Mouse (Mus musculus): Measurements from ENCODE around the gene Slc31a2.

The Slc31a2 gene

GRCm38 (mm10) chr4:62281319-62281718, 19.0 kb downstream of the Slc31a2 start:
- DNase-seq (ENCODE audit: extremely low read depth, low read depth) = no peak

DNA sequence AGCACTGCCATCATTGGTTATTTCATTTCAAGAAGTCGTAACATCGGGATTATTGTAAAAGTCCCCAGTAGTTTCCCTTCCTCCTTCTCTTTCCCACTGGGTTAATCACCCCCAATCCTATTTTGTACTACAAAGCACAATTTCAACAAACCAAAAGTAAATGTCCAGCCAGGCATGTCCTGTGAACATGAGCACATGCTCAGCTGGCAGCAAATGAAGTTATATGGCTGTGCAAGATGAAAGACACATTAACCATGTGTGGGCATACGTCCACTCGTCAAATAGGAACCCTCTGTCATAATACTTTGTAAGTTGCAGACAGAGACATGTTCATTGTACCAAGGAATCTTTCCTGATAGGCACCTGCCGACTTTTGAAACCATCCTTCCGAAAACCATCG, 20.6 kb downstream of the Slc31a2 start:
- no peak for DNase-seq (ENCODE audit: extremely low read depth, low read depth)

DNA sequence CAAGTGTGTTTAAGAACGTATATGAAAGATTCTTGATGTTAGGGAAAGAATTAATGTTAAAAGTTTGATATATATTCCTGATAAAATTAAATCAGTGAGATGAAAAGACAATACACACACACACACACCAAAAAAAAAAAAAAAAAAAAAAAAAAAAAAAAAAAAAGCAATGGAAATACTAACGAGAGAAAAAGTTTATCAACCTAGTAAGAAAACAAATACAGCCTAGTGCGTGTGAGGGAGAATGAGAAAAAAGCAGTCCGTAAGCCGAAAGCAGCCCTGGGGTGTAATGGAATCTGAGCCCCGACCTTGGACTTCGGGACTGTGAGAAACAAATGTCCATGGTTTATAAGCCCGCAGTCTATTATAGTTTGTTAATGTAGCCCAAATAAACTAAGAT, 23.2 kb downstream of the Slc31a2 start:
- DNase-seq (ENCODE audit: extremely low read depth, low read depth) = no peak

GRCm38 (mm10) chr4:62286257-62286991, 24.1 kb downstream of the Slc31a2 start:
- no peak for DNase-seq (ENCODE audit: extremely low read depth, low read depth)

DNA sequence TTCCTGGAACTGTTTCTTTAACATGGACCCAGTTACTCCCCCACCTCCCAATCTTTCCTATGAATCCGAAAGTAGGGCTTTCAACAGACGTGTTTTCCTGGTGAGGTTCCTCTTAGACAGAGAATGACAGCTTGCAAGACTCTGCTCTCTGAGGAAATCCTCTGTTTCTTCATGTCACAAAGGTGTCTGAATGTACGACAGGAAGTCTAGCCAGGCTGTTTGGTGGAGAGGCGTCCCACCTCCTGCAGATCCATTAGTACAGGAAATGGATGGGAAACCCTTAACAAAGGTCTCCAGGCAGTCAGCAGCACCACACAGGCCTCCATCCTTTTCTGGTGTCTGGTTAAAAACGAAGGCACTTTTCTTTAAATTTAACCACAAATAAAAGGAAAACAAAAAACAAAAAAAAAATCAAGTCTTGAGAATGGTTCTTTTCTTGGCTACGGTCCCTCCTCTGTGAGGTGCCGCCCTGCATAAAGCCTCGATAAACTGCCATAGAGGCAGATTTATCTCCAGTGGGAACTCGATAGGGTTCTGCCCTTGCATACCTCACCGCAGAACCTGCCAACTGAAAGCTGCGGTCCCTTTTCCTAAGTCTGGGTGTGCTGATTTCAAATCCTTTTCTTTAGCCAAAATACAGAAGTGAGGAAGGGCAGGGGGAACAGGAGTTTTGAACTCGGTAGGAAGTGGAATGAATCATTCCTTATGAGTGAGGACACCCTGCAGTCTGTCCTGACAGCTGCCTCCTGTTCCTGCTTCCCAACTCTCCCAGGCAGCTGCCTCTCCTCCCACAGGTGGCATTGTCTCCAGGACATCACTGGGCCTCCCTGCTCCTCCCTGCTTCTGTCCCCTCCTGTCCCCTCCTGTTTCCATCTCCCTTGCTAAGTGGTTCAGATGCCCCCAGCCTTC, 24.9 kb downstream of the Slc31a2 start:
- no peak for DNase-seq (ENCODE audit: extremely low read depth, low read depth)

GRCm38 (mm10) chr4:62289226-62289625, 26.9 kb downstream of the Slc31a2 start:
- DNase-seq (ENCODE audit: extremely low read depth, low read depth) = no peak

DNA sequence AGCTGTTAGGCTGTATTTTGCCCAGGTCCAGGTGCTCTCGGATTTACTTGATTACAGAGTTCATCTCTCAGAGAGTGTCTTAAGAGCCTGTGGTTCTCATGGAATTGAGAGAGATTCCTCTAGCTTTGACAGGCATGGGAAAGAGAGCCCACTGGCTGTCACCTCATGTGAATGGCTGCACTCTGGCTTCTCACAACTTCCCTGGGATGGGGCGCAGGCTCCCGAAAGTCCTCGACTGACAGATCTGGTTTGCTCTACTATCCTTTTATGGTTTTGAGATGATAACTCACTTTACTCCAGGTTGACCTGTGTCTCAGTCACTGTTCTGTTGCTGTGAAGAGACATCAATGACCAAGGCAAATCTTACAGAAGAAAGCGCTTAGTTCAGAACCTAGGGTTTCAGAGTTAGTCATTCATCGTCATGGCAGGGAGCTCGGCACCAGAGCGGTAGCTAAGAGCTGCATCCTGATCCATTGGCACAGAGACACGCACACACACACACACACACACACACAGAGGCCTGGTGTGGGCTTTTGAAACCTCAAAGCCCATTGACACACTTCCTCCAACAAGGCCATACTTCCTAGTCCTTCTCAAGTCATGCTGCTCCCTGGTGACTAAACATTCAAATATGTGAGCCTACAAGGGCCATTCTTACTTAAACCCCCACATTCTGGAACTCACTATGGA, 28.6 kb downstream of the Slc31a2 start:
- DNase-seq (ENCODE audit: extremely low read depth, low read depth) = no peak

- DNase-seq (ENCODE audit: extremely low read depth, low read depth) = no peak
These were observed 30.3 kb downstream of the Slc31a2 start for GRCm38 (mm10) chr4:62292461-62293180.

DNA sequence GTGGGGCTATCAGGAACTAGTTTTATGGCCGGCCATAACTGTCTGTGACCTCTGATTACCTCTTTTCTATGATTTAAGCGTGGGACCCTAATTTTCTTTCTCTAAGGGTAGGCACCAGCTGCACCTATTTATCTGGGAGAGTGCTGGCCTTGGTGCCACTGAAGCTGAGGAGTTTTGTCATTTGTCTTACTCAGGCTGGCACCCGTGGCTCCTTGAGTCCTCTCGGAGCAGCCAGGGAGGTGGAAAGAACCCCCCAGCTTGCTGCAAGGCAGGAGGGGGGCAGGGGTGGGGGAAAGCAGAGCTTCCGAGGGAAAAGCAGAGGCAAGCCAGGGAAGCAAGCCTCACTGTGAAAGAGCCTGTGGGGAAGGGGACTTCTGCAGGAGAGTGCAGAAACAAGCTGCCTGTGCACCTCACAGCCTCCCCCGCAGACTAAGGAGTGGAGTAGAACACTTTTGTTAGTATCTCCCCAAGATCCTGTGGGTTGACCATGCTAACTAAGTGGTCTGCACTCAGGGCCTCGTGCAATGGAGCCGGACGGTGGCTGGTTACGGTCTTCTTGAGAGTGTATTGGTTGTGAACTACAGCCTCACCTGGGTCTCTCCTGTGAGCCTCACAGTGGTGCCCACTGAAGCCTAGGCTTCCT, 31.0 kb downstream of the Slc31a2 start:
- no peak for DNase-seq (ENCODE audit: extremely low read depth, low read depth)

DNA sequence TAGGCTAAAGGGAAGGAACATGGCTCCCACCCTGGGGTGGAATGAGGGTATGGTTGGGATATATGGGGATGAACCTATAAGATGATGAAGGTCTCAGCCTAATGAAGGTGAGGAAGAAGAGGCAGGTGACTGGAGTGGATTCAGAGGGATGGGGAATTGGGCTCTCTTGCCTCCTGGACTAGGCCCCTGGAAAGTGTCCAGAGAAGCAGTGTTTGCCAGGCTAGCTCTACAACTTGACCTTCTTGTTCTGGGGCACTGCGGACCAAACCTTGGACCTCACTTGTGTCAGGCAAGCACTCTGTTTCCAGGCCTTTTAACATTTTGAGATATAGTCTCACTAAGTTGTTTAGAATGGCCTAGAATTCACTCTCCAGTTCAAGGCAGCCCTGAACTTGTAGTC, 32.4 kb downstream of the Slc31a2 start:
- DNase-seq (ENCODE audit: extremely low read depth, low read depth) = no peak

DNA sequence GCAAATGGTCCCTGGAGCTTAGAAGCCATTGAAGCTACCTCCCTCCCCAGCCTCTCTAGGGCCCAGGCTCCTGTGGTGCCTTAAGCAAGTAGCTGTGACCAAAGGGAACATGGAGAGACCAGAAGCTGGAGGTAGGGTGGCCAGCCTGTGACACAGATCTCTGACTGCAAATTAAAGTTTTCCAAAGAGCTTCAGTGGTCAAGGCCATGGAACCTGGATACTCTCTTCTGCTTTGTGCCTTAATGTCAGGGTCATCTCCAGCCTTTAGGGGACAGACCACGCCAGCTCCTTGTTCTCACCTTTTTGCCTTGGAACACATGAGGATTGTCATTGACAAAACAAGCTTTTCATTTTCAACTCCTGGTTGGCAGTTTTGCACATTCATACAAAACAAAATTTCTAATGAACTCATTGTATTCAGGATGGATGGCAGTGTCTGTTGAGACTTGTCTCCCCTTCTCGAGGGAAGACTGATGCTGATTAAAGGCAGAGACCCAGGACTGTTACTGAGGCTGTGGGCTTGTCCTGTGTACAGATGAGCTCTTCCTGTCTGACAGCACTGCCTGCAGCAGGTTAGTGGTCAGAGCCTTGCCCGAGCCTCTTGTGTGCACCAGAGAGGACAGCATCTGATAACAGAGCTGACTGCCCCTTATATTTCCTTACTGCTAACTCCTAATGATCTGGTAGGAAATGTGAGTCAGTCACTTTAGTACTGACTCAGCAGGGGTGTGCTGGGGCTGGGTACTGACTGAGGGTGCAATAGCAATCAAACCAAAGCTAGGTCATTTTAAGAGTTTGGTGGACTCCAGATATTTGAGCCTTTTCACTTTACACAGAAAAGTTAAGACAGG, 35.1 kb downstream of the Slc31a2 start:
- DNase-seq (ENCODE audit: extremely low read depth, low read depth) = no peak

- DNase-seq (ENCODE audit: extremely low read depth, low read depth) = no peak
These were observed 37.6 kb downstream of the Slc31a2 start for GRCm38 (mm10) chr4:62300001-62300400.

- no peak for DNase-seq (ENCODE audit: extremely low read depth, low read depth)
These were observed 40.4 kb downstream of the Slc31a2 start for GRCm38 (mm10) chr4:62302795-62303194.

GRCm38 (mm10) chr4:62303288-62303687, 40.9 kb downstream of the Slc31a2 start:
- DNase-seq (ENCODE audit: extremely low read depth, low read depth) = no peak

GRCm38 (mm10) chr4:62306301-62306700, 43.9 kb downstream of the Slc31a2 start:
- no peak for DNase-seq (ENCODE audit: extremely low read depth, low read depth)

GRCm38 (mm10) chr4:62306840-62307239, 44.5 kb downstream of the Slc31a2 start:
- DNase-seq (ENCODE audit: extremely low read depth, low read depth) = no peak

DNA sequence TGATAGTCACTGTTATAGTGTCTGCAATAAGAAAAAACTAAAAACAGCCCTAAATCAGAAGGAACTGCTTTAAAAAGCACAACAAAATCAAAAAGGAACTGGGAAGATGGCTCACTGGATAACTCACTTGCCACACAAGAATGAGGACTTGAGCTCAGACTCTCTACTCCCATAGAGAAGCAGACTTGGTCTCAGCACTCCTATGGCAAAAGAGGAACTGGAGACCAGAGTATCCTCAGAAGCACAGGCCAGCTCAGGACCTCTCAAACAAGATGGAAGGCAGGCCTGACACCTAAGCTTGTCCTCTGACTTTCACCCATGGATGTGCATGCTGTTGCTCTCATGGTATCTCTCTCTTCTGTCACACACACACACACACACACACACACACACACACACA, 46.0 kb downstream of the Slc31a2 start:
- DNase-seq (ENCODE audit: extremely low read depth, low read depth) = no peak

DNA sequence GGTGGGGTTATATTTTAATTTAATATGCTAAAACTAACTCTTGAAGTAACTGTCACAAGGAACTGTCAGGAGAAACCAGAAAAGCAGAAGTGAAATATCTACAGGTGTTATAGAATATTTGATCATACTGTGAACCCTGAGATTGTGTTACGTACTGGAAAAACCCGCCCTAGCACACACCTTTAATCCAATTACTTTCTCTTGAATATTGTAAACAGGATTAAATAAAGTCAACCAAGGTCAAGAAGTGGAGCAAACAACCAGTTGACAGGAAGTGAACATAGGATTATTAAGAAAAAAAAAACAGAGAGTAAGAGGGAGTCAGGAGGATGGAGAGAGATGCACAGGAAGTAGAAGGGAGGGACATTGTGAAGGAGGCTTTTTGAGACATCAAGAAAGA, 50.5 kb downstream of the Slc31a2 start:
- no peak for DNase-seq (ENCODE audit: extremely low read depth, low read depth)

DNA sequence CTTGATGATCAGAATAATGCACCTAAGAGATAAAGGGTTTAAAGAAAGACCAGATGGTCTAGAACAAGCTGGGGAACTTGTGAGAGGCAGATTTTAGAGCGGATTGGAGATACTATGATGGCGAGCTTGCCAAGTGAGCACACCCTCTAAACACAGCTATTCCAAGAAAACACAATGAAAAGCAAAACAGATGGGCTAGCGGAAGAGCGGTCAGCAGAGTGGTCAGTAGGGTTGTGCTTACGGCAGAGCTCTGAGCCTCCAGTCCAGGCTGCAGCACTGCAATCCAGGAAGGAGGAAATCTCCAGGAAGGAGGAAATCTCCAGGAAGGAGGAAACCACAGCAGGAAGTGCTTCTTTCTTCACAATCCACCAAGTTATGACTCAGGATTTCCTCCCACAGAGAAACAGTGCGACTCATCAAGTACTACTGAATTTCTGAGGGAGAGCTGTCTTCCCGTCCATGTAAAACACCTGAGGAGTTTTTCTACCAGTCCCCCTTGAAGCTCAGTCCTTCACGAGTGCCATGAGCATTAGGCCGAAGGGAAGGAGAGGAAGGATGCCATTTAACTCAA, 51.4 kb downstream of the Slc31a2 start:
- no peak for DNase-seq (ENCODE audit: extremely low read depth, low read depth)

GRCm38 (mm10) chr4:62314516-62314915, 52.2 kb downstream of the Slc31a2 start:
- no peak for DNase-seq (ENCODE audit: extremely low read depth, low read depth)

Measured in MEL-GATA-1-ER (cell line).